Mouse (Mus musculus): ENCODE results near the gene Chaf1a.

The Chaf1a gene

GRCm38 (mm10) chr17:56038583-56039261 lies 1.5 kb upstream of the Chaf1a start:
- WGBS: 65% methylated on average over 8 of the region's 8 CpGs

- 75% methylated on average over 4 of the region's 4 CpGs for WGBS
These were observed 894 bp upstream of the Chaf1a start for GRCm38 (mm10) chr17:56039345-56039744.

GRCm38 (mm10) chr17:56040857-56041163 lies 571 bp downstream of the Chaf1a start:
- 2% methylated on average over 12 of the region's 12 CpGs for WGBS

- WGBS: 93% methylated on average over 5 of the region's 5 CpGs
These were observed 11.1 kb downstream of the Chaf1a start for GRCm38 (mm10) chr17:56051369-56051768.

- 58% methylated on average over 4 of the region's 4 CpGs for WGBS
These were observed 15.9 kb downstream of the Chaf1a start for GRCm38 (mm10) chr17:56055945-56056678.

GRCm38 (mm10) chr17:56057381-56058120 lies 17.3 kb downstream of the Chaf1a start:
- WGBS: 87% methylated on average over 11 of the region's 11 CpGs

- 92% methylated on average over 7 of the region's 7 CpGs for WGBS
These were observed 21.8 kb downstream of the Chaf1a start for GRCm38 (mm10) chr17:56062081-56062480.

GRCm38 (mm10) chr17:56065715-56066114 lies 25.5 kb downstream of the Chaf1a start:
- WGBS: 76% methylated on average over 6 of the region's 6 CpGs

- WGBS: 96% methylated on average over 14 of the region's 14 CpGs
These were observed 28.8 kb downstream of the Chaf1a start for GRCm38 (mm10) chr17:56069066-56069465.

- WGBS: 87% methylated on average over 5 of the region's 5 CpGs
These were observed 32.0 kb downstream of the Chaf1a start for GRCm38 (mm10) chr17:56072243-56072642.

- 8% methylated on average over 22 of the region's 22 CpGs for WGBS
These were observed 34.0 kb downstream of the Chaf1a start for GRCm38 (mm10) chr17:56074097-56074826.

GRCm38 (mm10) chr17:56074827-56075208 lies 34.6 kb downstream of the Chaf1a start, which contains the start of gene Ubxn6:
Gene Ubxn6 (minus strand): TSS chr17:56075028.
- WGBS: under 1% methylated on average over 35 of the region's 35 CpGs

GRCm38 (mm10) chr17:56077523-56077922 lies 37.3 kb downstream of the Chaf1a start:
- WGBS: 80% methylated on average over 5 of the region's 5 CpGs

- 68% methylated on average over 9 of the region's 9 CpGs for WGBS
These were observed 38.1 kb downstream of the Chaf1a start for GRCm38 (mm10) chr17:56078361-56078760.

GRCm38 (mm10) chr17:56078880-56079795 lies 38.9 kb downstream of the Chaf1a start, which contains the start of gene Hdgfl2:
Gene Hdgfl2 (plus strand): TSS chr17:56079634.
- WGBS: under 1% methylated on average over 61 of the region's 61 CpGs

- under 1% methylated on average over 11 of the region's 11 CpGs for WGBS
These were observed 39.7 kb downstream of the Chaf1a start for GRCm38 (mm10) chr17:56079921-56080320.

GRCm38 (mm10) chr17:56080781-56081585 lies 40.7 kb downstream of the Chaf1a start:
- WGBS: 5% methylated on average over 8 of the region's 8 CpGs

GRCm38 (mm10) chr17:56092312-56092711 lies 52.1 kb downstream of the Chaf1a start:
- WGBS: 89% methylated on average over 1 of the region's 1 CpGs

- WGBS: 82% methylated on average over 1 of the region's 1 CpGs
These were observed 52.6 kb downstream of the Chaf1a start for GRCm38 (mm10) chr17:56092794-56093193.

- 87% methylated on average over 12 of the region's 12 CpGs for WGBS
These were observed 56.6 kb downstream of the Chaf1a start for GRCm38 (mm10) chr17:56096883-56097282.
